Mouse (Mus musculus): ENCODE results near the gene Ccdc170.

DNA sequence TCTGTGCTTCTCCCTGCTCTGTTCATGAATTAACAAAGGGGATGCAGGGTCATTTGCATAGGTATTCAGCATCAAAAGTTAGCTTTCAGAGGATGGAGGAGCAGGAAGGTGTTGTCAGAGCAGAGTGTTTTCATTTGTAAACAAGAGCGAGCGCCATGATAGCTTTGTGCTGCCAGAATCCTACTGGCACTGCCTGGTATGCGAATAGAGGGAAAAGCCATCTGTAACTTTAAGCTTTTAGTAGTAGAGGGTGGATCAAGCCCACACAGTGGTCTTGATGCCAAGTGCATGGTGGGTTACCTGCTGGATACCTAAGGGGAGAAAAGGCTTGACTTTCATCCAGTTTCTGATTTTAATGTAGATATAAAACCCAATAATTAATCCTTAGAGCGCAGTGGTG lies 89.0 kb downstream of the Ccdc170 start:
- no peak for TF ChIP-seq POLR2A (IDR thresholded peaks at IDR 0.05; ENCODE audit: low read depth, low read length)
- TF ChIP-seq CTCF (IDR thresholded peaks at IDR 0.05; ENCODE audit: extremely low read depth, insufficient read length, insufficient replicate concordance, low read depth, low read length) = no peak

Data from small intestine, adult 2 months (tissue).